Mouse (Mus musculus): ENCODE results near the gene Rab23. TPM values are rescaled to one million over a fixed set of nuclear protein-coding genes. Genes with fewer than 3 reads are reported as not detected.

Gene Rab23
- polyA plus RNA-seq, 1 experiment: 3.9 TPM

DNA sequence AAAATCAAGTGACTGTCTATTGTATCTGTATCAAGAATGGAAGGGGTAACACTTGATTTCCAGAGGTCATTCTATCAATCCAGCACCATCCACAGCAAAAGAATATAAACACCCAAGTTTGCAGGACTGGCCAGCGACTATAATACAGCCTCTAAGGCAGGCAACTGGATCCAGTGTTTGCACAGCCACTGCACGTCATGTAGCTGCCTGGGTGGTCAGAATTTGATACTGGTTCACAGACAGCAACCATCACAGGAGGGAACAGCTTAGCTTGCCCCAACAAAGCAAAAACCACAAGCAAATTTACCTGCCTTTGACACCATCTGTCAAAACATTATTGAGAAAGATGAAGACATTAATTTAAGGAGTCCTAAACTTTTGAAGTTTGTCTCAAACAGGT, 44.1 kb downstream of the Rab23 start:
- DNase-seq (ENCODE audit: low read depth, low spot score): no peak
- WGBS: 87% methylated on average over 2 of the region's 2 CpGs

DNA sequence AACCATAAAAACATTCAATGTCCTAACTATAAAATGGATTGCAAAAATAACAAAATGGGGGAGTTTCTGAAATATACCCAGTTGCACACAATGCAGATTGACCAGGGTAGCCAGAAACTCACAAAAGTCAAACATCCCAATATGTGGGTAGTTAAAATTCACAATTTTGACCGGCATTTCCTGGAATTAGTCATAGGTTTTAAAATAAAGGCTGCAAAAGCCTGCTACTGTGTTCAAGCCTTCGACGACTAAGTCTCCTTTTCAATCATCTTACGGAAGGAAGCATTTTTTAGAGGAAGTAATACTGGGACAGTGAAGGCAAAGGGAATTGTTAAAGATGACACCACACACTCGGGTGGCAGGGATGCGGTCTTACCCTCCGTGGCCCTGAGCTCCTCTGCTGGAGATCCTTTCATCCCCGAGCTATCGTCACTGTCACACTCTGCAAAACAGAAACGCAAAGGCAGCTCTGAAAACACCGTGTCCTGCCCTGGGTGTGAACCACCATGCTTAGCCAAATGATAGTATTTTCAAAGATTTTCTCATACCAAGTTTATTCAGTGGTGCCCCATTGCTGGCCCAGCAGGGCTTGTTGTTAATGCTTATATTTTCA, 45.9 kb downstream of the Rab23 start:
- WGBS: 89% methylated on average over 11 of the region's 11 CpGs
- DNase-seq (ENCODE audit: low read depth, low spot score): no peak

DNA sequence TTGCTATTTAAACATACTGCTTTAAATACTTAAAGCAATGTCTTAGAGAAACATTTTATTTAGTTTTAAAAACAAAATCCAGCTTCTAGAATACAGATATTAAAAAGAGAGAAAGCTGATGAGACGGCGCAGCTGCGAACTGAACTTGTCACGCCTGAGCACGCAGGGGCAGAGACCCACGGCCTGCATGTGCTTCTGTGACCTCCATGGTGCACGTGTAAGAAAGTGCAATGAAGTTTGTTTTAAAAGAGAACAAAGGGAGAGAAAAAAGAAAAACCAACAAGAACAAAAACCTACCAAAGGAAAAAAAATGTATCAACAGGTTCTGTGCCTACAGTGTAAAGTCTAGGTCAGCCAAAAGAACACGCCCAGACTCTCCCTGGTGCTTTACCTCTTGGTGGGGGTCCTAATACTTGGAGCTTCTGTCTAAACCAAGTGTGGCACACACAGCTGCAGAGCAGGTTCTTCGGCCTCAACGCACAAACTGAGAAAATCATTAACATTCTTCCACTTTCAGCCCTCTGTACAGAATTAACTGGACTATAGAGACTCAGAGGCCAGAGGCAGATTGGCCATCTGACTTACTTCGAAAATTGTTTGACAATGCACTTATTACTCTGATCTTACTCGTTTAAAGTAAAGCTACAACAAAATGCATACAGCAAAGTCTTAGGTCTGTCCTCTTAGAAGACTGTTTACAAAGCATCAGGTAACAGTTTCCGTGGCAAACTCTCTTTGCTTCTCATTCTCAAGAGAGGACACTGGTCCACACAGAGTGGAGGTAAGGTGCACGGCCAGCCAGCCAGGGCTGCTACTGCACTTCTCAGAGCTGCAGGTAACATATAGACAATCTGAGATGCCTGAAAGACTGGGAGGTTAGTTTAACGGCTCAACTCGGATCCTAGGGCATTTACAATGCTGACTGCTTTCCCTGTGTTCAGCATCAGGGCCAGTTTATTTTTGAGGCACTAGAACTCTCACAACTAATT, 47.1 kb downstream of the Rab23 start:
- 73% methylated on average over 16 of the region's 16 CpGs for WGBS
- no peak for DNase-seq (ENCODE audit: low read depth, low spot score)

DNA sequence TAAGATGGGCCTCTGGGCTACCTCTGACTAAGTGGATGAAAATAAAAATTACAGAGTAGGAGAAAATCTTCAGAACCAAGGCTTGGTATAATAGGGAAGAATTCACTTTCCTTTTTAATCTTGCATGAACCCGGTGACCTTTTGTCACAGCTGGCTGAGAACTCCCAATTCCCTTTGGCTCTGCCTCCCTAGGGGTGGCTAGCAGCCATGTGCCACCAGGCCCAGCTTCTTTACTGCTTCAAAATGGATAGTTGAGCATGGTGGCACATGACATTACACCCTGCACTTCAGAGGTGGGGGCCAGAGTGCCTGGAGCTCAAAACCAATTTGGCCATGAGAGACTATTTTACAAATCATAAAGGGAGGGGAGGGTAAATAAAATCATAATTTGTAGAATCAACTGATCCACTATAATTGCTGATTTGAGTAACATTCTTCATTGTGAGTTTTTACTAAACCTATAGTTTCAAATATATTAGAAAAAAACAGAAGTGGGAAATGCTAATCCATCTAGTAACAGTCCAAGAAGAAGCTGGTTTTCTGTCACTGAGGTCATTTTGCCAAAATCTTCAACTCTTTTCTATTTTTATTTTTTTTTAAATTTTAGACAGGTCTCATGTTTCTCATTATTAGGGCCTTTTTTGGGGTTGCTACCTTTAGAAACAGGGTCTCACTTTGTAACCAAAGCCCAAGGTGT, 48.6 kb downstream of the Rab23 start:
- DNase-seq (ENCODE audit: low read depth, low spot score): no peak
- 95% methylated on average over 1 of the region's 1 CpGs for WGBS

DNA sequence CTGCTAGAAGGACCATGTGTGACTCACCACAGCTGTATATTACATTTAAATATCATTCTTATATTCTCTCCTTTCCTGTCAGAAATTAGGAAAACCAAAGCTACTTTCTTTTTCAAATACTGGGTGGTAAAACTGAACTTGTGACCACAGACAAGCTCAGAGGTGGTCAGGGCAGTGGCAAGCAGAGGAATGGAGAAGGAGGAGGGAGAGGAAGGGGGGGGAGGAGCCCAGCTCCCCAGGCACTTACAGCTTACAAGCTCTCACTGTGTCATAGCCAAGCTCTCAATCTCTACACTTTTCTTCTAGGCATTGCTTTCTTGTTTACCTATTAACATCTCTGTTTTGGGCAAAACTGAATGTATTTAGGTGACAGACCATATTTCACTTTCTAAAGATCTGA, 49.1 kb downstream of the Rab23 start:
- DNase-seq (ENCODE audit: low read depth, low spot score): no peak

DNA sequence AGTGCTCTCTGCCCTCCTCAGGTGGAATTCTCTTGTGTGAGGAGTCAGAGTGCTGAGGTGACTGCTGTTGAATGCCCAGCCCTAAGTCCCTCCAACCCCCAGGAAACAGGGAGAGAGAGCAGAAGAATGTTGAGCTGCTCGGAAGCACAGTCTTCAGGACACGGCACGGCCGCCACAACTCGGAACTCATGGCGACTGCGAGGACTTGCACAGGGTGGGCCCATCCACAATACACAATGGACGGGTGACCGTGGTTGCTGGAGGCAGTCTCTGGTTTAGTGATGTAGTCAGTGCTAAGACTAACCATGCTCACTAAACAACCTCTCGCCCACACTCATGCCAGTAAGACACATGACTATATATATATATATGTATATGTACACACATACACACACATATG, 51.9 kb downstream of the Rab23 start:
- no peak for DNase-seq (ENCODE audit: low read depth, low spot score)
- WGBS: 94% methylated on average over 10 of the region's 10 CpGs

DNA sequence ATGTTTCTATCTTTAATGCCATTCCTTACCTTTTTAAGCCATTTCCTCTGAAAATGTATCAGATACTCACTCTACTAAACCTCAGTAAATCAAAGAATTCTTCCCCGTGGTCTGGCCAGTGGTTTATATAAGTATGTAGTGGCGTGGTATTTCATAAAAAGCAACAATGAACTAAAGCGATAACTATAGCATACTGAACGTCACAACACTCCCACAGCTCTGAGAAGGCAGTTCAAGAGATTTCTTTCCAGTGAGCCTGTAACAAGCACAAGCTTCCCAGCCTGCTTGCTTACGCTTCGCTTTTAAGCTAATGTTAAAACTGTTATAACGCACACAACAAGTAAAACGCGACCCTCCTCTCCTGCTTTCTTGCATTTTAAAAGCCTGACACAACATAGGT, 52.4 kb downstream of the Rab23 start:
- WGBS: 92% methylated on average over 9 of the region's 9 CpGs
- DNase-seq (ENCODE audit: low read depth, low spot score): no peak

DNA sequence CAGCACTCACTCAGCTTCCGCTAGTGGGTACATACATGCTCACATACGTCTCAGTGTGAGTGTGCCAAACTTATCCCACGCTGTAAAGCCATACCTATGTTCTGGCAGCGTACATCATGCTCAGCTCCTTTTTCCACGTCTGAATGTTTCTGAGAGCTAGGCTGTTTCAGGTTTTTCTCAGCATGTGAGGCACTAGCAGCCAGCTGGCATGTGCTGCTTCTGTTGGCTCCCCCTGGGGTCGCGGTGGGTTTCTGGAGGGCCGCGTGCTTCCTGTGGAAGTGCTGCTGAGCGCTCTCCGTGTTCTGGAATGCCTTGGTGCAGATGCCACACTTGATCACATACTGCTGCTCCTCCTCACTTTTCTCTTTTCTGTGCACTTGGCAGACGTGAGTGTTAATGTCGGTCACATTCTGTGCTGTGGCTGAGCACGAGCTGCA, 56.5 kb downstream of the Rab23 start:
- DNase-seq (ENCODE audit: low read depth, low spot score): no peak
- WGBS: 90% methylated on average over 14 of the region's 14 CpGs

DNA sequence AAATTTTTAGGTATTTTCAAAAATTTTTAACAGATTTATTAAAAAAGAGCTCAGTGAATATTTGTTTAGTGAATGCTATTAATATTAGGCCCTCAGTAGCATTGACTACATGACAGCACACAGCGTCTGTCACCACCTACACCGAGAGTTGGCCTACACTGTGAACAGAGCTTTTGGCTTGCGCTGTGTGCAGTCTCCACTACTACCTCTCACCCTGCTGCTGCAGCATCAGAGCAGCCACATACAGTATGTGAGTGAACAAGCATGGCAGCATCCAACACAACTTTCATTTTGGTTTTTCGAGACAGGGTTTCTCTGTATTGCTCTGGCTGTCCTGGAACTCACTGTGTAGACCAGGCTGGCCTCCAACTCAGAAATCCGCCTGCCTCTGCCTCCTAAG, 64.9 kb downstream of the Rab23 start:
- 99% methylated on average over 5 of the region's 5 CpGs for WGBS

DNA sequence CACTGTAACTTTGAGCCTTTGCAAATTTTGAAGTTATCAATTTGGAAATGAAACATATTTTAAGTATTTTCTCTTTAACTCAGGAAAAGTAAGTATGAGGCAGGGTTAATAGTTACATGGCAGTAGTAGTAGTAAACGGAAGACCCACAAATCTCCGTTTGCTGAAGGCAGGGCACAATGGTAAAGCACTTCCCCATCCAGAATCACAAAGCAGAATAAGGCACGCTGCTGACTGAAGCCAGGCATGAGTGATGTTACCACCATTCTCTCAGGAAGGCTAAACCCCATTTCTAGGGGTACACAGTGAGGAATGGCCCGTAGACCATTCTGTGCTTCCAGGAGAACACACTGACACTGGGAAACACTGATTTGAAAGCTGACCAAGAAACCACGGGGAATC, 68.4 kb downstream of the Rab23 start:
- DNase-seq (ENCODE audit: low read depth, low spot score): no peak
- WGBS: 56% methylated on average over 5 of the region's 5 CpGs

More for the DNA sequence above, 64.9 kb downstream of the Rab23 start:
- DNase-seq (ENCODE audit: low read depth, low spot score): no peak

DNA sequence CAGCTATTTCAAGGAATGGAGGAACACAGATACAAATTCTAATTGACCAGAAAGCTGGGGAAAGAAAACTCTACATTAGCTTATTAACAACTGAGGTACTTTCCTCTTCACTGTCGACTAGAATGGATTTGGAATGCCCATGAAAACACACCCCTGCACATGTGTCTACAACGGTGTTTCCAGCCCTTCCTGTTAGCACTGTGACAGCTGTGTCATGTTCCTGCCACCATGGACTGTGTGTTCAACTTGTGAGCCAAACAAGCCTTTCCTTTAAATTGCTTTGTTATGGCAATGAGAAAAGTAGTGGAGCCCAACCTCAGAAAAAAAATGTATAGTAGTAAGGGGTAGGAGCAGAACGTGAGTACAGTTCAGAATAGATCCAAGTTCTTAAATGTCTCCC, 68.8 kb downstream of the Rab23 start:
- WGBS: 28% methylated on average over 3 of the region's 3 CpGs
- no peak for DNase-seq (ENCODE audit: low read depth, low spot score)

Other genes starting within 250 kb of the Rab23 start
- gene Prim2, start 50.1 kb upstream of the Rab23 start, polyA plus RNA-seq (2012; rRNA removed): 7.1 and 7.4 TPM in 2 replicates
- 15.8 and 16.9 TPM in 2 replicates for gene Bag2, start 37.9 kb downstream of the Rab23 start, polyA plus RNA-seq (2012; rRNA removed)
- 2.2 and 3.0 TPM in 2 replicates for gene Zfp451, start 94.7 kb downstream of the Rab23 start, polyA plus RNA-seq (2012; rRNA removed)
- gene Bend6, start 187.9 kb downstream of the Rab23 start, polyA plus RNA-seq (2012; rRNA removed): 0.30 and 0.74 TPM in 2 replicates
- gene Dst, start 188.3 kb downstream of the Rab23 start, polyA plus RNA-seq (2012; rRNA removed): 16.3 and 28.6 TPM in 2 replicates